Mouse (Mus musculus) hindbrain, embryonic 16.5 days (tissue): ENCODE measurements at regions not wholly inside any gene's neighbourhood (a gene's known extent, or its start where the extent isn't known, plus 50 kb on each side); places are given as distances from the start of the nearest gene placed in this dataset.
A peak's percentile ranks its signal among the peaks of the same experiment; 100 is the strongest.

Experiments
- ATAC-seq: fragments of 200-750 bp; cut with Nextera tagmentation; 2 replicates; pipeline ENCODE4 v1.8.0; 2017; ENCODE audit warnings: moderate TSS enrichment, moderate library complexity
- H3K27ac ChIP-seq: fragments of 300-500 bp; sonication (generic); 2 replicates; pipeline ENCODE4 v1.5.1; 2014; ENCODE audit warnings: low read depth, mild to moderate bottlenecking, control low read depth, low read length, moderate library complexity
- H3K27me3 ChIP-seq: fragments of 300-500 bp; sonication (generic); replicated peaks from 2 replicates; pipeline ENCODE4 v1.6.1; 2014; ENCODE audit warnings: low read length; ENCODE audit not compliant: control insufficient read depth, insufficient read depth
- H3K36me3 ChIP-seq: fragments of 300-500 bp; sonication (generic); 2 replicates; pipeline ENCODE4 v1.6.1; 2014; ENCODE audit warnings: mild to moderate bottlenecking, low read length, moderate library complexity, mixed read lengths; ENCODE audit not compliant: control insufficient read depth, insufficient read depth
- H3K4me1 ChIP-seq: fragments of 300-500 bp; sonication (generic); 2 replicates; pipeline ENCODE4 v1.6.1; 2014; ENCODE audit warnings: low read depth, low read length; ENCODE audit not compliant: control insufficient read depth, insufficient read depth
- H3K4me2 ChIP-seq: fragments of 300-500 bp; sonication (generic); 2 replicates; pipeline ENCODE4 v1.6.1; 2014; ENCODE audit warnings: mild to moderate bottlenecking, low read length, control low read depth, moderate library complexity
- H3K4me3 ChIP-seq: fragments of 300-500 bp; sonication (generic); 2 replicates; pipeline ENCODE4 v1.5.1; 2014; ENCODE audit warnings: mild to moderate bottlenecking, low read length, control low read depth, moderate library complexity
- H3K9ac ChIP-seq: fragments of 300-500 bp; sonication (generic); 2 replicates; pipeline ENCODE4 v1.6.1; 2014; ENCODE audit warnings: low read depth, mild to moderate bottlenecking, control low read depth, low read length, moderate library complexity
- H3K9me3 ChIP-seq: fragments of 300-500 bp; sonication (generic); 2 replicates; pipeline ENCODE4 v1.6.1; 2014; ENCODE audit warnings: mild to moderate bottlenecking, low read length, moderate library complexity; ENCODE audit not compliant: control insufficient read depth
- WGBS: fragments of 180-500 bp; shearing (Covaris S2); extraction: QIAGEN DNeasy Blood & Tissue Kit; methylation state at CpG from one replicate; pipeline ENCODE4 v1.1.7; 2014; 5-methylcytosine and 5-hydroxymethylcytosine counted together

DNA sequence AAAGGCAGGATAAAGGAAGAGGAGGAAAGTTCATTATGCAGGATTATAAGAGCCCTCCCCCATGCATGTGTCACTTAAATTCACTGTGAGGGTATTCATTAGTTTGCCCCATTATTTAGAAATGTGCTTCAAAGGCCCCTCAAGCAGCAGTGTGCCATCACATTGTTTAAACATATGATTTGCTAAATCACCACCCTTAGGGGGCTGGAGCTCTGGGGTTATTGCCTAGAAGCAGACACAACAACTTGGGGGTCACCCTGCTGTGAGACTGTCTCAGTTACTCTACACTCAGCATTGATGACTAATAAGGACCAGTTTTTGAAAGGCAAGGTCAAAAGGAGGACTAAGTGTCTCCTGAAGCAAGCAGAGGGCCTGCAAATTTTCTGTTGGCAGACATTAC is 285.4 kb upstream of the Plxna2 start:
- Histone ChIP-seq H3K27me3 (no peaks in the 10 kb centered on the region), H3K27ac (no peak overlapping the region), H3K9ac (no peak overlapping the region), H3K4me3 (no peak overlapping the region), H3K36me3 (no peaks in the 10 kb centered on the region), H3K4me2 (no peak overlapping the region), H3K4me1 (no peaks in the 10 kb centered on the region), H3K9me3 (no peaks in the 10 kb centered on the region)
- no peak for ATAC-seq

GRCm38 (mm10) chr1:194330471-194330870 is 287.5 kb upstream of the Plxna2 start:
- H3K27me3 ChIP-seq: no peaks in the 10 kb centered on the region
- H3K9me3 ChIP-seq: no peaks in the 10 kb centered on the region
- no peak overlapping the region for H3K27ac ChIP-seq
- H3K36me3 ChIP-seq: no peaks in the 10 kb centered on the region
- H3K9ac ChIP-seq: no peak overlapping the region
- no peak overlapping the region for H3K4me3 ChIP-seq
- no peaks in the 10 kb centered on the region for H3K4me1 ChIP-seq
- WGBS: 93% methylated on average over 1 of the region's 1 CpGs
- no peak for ATAC-seq
- H3K4me2 ChIP-seq: no peak overlapping the region

- H3K9ac ChIP-seq: no peak overlapping the region
- H3K27me3 ChIP-seq: no peaks in the 10 kb centered on the region
- no peak overlapping the region for H3K4me2 ChIP-seq
- H3K9me3 ChIP-seq: no peaks in the 10 kb centered on the region
- ATAC-seq: no peak
- no peaks in the 10 kb centered on the region for H3K36me3 ChIP-seq
- no peaks in the 10 kb centered on the region for H3K4me1 ChIP-seq
- H3K27ac ChIP-seq: no peak overlapping the region
- WGBS: 29% methylated on average over 3 of the region's 3 CpGs
- no peak overlapping the region for H3K4me3 ChIP-seq
These were observed 297.5 kb upstream of the Plxna2 start for GRCm38 (mm10) chr1:194320320-194321036.

DNA sequence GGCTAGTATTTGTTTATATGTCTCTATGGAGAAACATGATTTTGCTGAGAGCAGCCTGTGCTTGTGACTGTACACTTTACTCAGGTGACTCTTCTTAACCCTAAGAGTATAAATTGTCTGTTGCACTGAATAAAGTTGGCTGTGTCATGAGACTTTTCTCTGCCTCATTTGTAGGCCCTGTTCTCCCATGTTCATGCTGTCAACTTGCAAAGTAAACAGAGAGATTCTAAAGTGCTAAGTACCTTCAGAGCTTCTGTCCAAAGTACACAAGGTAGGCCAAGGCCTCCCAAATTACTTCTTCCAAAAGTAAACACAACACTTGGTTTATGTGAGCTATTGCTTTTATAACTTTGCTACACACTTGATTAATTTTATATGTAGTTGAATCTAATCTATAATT is 299.7 kb upstream of the Plxna2 start:
- Histone ChIP-seq H3K9me3 (no peaks in the 10 kb centered on the region), H3K4me1 (no peaks in the 10 kb centered on the region), H3K4me2 (no peak overlapping the region), H3K4me3 (no peak overlapping the region), H3K9ac (no peak overlapping the region), H3K27ac (no peak overlapping the region), H3K27me3 (no peaks in the 10 kb centered on the region), H3K36me3 (no peaks in the 10 kb centered on the region)
- ATAC-seq: no peak

- no peak for ATAC-seq
- Histone ChIP-seq H3K4me2 (no peak overlapping the region), H3K27ac (no peak overlapping the region), H3K4me3 (no peak overlapping the region), H3K9ac (no peak overlapping the region), H3K4me1 (no peaks in the 10 kb centered on the region), H3K9me3 (no peaks in the 10 kb centered on the region), H3K27me3 (no peaks in the 10 kb centered on the region), H3K36me3 (no peaks in the 10 kb centered on the region)
- WGBS: 85% methylated on average over 2 of the region's 2 CpGs
These were observed 302.4 kb upstream of the Plxna2 start for GRCm38 (mm10) chr1:194315593-194315992.

DNA sequence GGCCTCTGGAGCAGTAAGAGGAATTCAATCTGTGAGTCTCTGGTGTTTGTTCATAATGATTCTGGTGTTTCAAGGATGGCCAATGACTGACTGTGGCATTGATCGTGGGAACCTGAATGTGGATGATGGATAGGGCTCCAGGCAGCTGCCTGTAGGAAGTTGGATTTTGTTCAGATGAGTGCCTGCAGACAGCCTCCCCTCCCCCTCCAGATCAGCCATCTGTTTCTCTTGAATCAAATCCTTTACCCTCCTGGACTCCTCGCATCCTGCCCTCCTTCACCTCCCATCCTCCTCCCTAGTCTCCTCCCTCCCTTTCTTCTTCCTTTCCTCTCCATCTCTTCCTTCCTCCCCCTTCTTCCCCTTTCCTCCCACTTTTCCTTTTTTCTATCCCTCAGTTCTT is 307.6 kb upstream of the Plxna2 start:
- 10% methylated on average over 2 of the region's 2 CpGs for WGBS
- Histone ChIP-seq H3K27ac (no peak overlapping the region), H3K4me3 (no peak overlapping the region), H3K9me3 (no peaks in the 10 kb centered on the region), H3K4me1 (0 out of 2 replicates have a peak, but pooled peaks cover 4% of the 10 kb centered on the region), H3K27me3 (no peaks in the 10 kb centered on the region), H3K9ac (no peak overlapping the region), H3K4me2 (no peak overlapping the region), H3K36me3 (no peaks in the 10 kb centered on the region)
- peak; percentile 56; the same call in 1 of the 2 replicates for ATAC-seq

GRCm38 (mm10) chr1:194308648-194309047 is 309.4 kb upstream of the Plxna2 start:
- H3K36me3 ChIP-seq: no peaks in the 10 kb centered on the region
- H3K9ac ChIP-seq: no peak overlapping the region
- H3K4me2 ChIP-seq: no peak overlapping the region
- H3K27me3 ChIP-seq: no peaks in the 10 kb centered on the region
- H3K27ac ChIP-seq: no peak overlapping the region
- no peaks in the 10 kb centered on the region for H3K9me3 ChIP-seq
- H3K4me1 ChIP-seq: 0 out of 2 replicates have a peak, but pooled peaks cover 4% of the 10 kb centered on the region
- H3K4me3 ChIP-seq: no peak overlapping the region
- ATAC-seq: no peak
- WGBS: 76% methylated on average over 3 of the region's 3 CpGs

- Histone ChIP-seq H3K9ac (no peak overlapping the region), H3K36me3 (no peaks in the 10 kb centered on the region), H3K27me3 (no peaks in the 10 kb centered on the region), H3K27ac (no peak overlapping the region), H3K4me3 (no peak overlapping the region), H3K4me1 (no peaks in the 10 kb centered on the region), H3K4me2 (no peak overlapping the region), H3K9me3 (no peaks in the 10 kb centered on the region)
- whole genome bisulfite sequencing: 79% methylated on average over 1 of the region's 1 CpGs
- no peak for ATAC-seq
These were observed 314.1 kb upstream of the Plxna2 start for GRCm38 (mm10) chr1:194303951-194304350.

- H3K27me3 ChIP-seq: no peaks in the 10 kb centered on the region
- no peak overlapping the region for H3K4me2 ChIP-seq
- no peaks in the 10 kb centered on the region for H3K4me1 ChIP-seq
- ATAC-seq: no peak
- WGBS: 56% methylated on average over 1 of the region's 1 CpGs
- H3K4me3 ChIP-seq: no peak overlapping the region
- H3K27ac ChIP-seq: no peak overlapping the region
- no peaks in the 10 kb centered on the region for H3K9me3 ChIP-seq
- no peak overlapping the region for H3K9ac ChIP-seq
- H3K36me3 ChIP-seq: no peaks in the 10 kb centered on the region
These were observed 315.2 kb upstream of the Plxna2 start for GRCm38 (mm10) chr1:194302775-194303174.

DNA sequence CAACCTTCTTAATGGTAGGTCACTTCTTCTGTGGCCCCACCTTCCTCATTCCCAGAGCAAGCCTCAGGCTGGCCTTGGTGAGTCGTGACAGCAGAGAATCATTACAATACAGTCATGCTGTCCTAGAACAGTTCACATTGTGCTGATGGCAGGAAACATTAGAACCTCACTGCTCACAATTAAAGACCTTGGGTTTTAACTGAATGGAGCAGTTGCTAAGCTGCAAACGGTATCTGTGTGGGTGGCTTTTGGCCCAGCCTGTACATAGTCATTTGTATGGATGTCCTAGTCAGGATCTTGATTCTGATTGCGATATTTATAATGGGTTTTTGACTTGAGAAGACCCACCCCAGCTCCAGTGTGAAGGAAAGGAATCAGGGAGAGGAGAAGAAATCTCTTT is 336.1 kb upstream of the Plxna2 start:
- ATAC-seq: no peak
- WGBS: 51% methylated on average over 3 of the region's 3 CpGs
- no peaks in the 10 kb centered on the region for H3K27me3 ChIP-seq

More for the DNA sequence above, 336.1 kb upstream of the Plxna2 start:
- Histone ChIP-seq H3K27ac (no peak overlapping the region), H3K9me3 (no peaks in the 10 kb centered on the region), H3K9ac (no peak overlapping the region), H3K4me2 (no peak overlapping the region), H3K36me3 (no peaks in the 10 kb centered on the region), H3K4me3 (no peak overlapping the region), H3K4me1 (no peaks in the 10 kb centered on the region)
